Mouse (Mus musculus) intestine, embryonic 15.5 days (tissue): ENCODE data around the gene Tulp2. TPM values are rescaled to one million over a fixed set of nuclear protein-coding genes. Genes with fewer than 3 reads are reported as not detected.

ENCODE experiments used
- ATAC-seq: fragments of 200-750 bp; cut with Nextera tagmentation; 2 replicates; pipeline ENCODE4 v1.8.0; 2017; ENCODE audit warnings: moderate TSS enrichment, moderate library complexity
- H3K27ac ChIP-seq: fragments of 300-500 bp; sonication (generic); 2 replicates; pipeline ENCODE4 v1.5.1; 2015; ENCODE audit warnings: mild to moderate bottlenecking, inconsistent platforms
- H3K27me3 ChIP-seq: fragments of 300-500 bp; sonication (generic); replicated peaks from 2 replicates; pipeline ENCODE4 v1.6.1; 2015; ENCODE audit warnings: inconsistent platforms
- H3K36me3 ChIP-seq: fragments of 300-500 bp; sonication (generic); 2 replicates; pipeline ENCODE4 v1.6.1; 2015; ENCODE audit warnings: inconsistent platforms
- H3K4me1 ChIP-seq: fragments of 300-500 bp; sonication (generic); replicated peaks from 2 replicates; pipeline ENCODE4 v1.6.1; 2015; ENCODE audit warnings: inconsistent platforms
- H3K4me2 ChIP-seq: fragments of 300-500 bp; sonication (generic); replicated peaks from 2 replicates; pipeline ENCODE4 v1.6.1; 2015; ENCODE audit warnings: mild to moderate bottlenecking, inconsistent platforms
- H3K4me3 ChIP-seq: fragments of 300-500 bp; sonication (generic); replicated peaks from 2 replicates; pipeline ENCODE4 v1.5.1; 2015; ENCODE audit warnings: inconsistent platforms
- H3K9ac ChIP-seq: fragments of 300-500 bp; sonication (generic); 2 replicates; pipeline ENCODE4 v1.6.1; 2015; ENCODE audit warnings: inconsistent platforms
- H3K9me3 ChIP-seq: fragments of 300-500 bp; sonication (generic); 2 replicates; pipeline ENCODE4 v1.6.1; 2016; ENCODE audit warnings: inconsistent platforms
- WGBS: fragments of 180-500 bp; shearing (Covaris S2); methylation state at CpG from one replicate; pipeline ENCODE4 v1.1.7; 2015; 5-methylcytosine and 5-hydroxymethylcytosine counted together
- polyA plus RNA-seq: library from polyadenylated mRNA; unstranded; fragments of >200 nt; fragmentation: Nextera tagmentation; extraction: Ambion mirVana; gene quantifications from 2 replicates; pipeline ENCODE4 v1.2.1, GENCODE M21; 2015

Gene Tulp2
- polyA plus RNA-seq, 1 experiment from 2014 or later, result 1.9 TPM

GRCm38 (mm10) chr7:45570103-45570741, 88.5 kb downstream of the Tulp2 start, which contains the start of gene Bcat2:
Gene Bcat2, plus strand, starts transcription at chr7:45570153.
- H3K27me3 ChIP-seq, result no peaks in the 10 kb centered on the region
- ATAC-seq, result peak; percentile 56
- peaks cover 18% of the 10 kb centered on the region for H3K4me1 ChIP-seq
- 2% methylated on average over 42 of the region's 42 CpGs for WGBS
- H3K36me3 ChIP-seq, result no peaks in the 10 kb centered on the region
- peak within 1 kb of the TSS; percentile 83 for H3K4me2 ChIP-seq
- H3K4me3 ChIP-seq, result peak within 1 kb of the TSS; percentile 67
- peak within 1 kb of the TSS; percentile 74 for H3K9ac ChIP-seq
- H3K27ac ChIP-seq, result peak within 1 kb of the TSS; percentile 87
- H3K9me3 ChIP-seq, result no peaks in the 10 kb centered on the region

- Histone ChIP-seq H3K4me3 (no peak overlapping the region), H3K4me1 (peaks cover 18% of the 10 kb centered on the region), H3K27me3 (no peaks in the 10 kb centered on the region), H3K4me2 (no peak overlapping the region), H3K9me3 (no peaks in the 10 kb centered on the region), H3K36me3 (no peaks in the 10 kb centered on the region), H3K9ac (no peak overlapping the region), H3K27ac (no peak overlapping the region)
- ATAC-seq, result no peak
- WGBS, result 46% methylated on average over 1 of the region's 1 CpGs
Measured at GRCm38 (mm10) chr7:45571966-45572365, 90.3 kb downstream of the Tulp2 start.

Other genes with a start within 250 kb of the Tulp2 start
- 3.5 and 3.6 TPM in 2 replicates for gene Cd37, start 242.8 kb upstream of the Tulp2 start, polyA plus RNA-seq
- gene Slc6a16, start 240.8 kb upstream of the Tulp2 start, polyA plus RNA-seq, result not detected in 2 replicates
- gene Slc6a21, start 204.4 kb upstream of the Tulp2 start, polyA plus RNA-seq, result not detected in 2 replicates
- gene Trpm4, start 148.1 kb upstream of the Tulp2 start, polyA plus RNA-seq, result 20.4 and 29.1 TPM in 2 replicates
- gene Hrc, start 146.6 kb upstream of the Tulp2 start, polyA plus RNA-seq, result 0.97 and 1.2 TPM in 2 replicates
- 5.6 and 6.9 TPM in 2 replicates for gene Ppfia3, start 114.9 kb upstream of the Tulp2 start, polyA plus RNA-seq
- gene Lin7b, start 111.3 kb upstream of the Tulp2 start, polyA plus RNA-seq, result 1.9 and 2.4 TPM in 2 replicates
- gene Snrnp70, start 86.1 kb upstream of the Tulp2 start, polyA plus RNA-seq, result 195 and 200 TPM in 2 replicates
- gene Kcna7, start 76.2 kb upstream of the Tulp2 start, polyA plus RNA-seq, result 0.13 and 0.19 TPM in 2 replicates
- gene Ntf5, start 68.2 kb upstream of the Tulp2 start, polyA plus RNA-seq, result 1.7 and 2.1 TPM in 2 replicates
- 0.27 and 0.52 TPM in 2 replicates for gene Lhb, start 61.1 kb upstream of the Tulp2 start, polyA plus RNA-seq
- gene Gys1, start 47.0 kb upstream of the Tulp2 start, polyA plus RNA-seq, result 39.6 and 42.4 TPM in 2 replicates
- 147 and 150 TPM in 2 replicates for gene Ruvbl2, start 43.8 kb upstream of the Tulp2 start, polyA plus RNA-seq
- gene Ftl1, start 22.0 kb upstream of the Tulp2 start, polyA plus RNA-seq, result 5,581 and 6,050 TPM in 2 replicates
- gene Bax, start 15.0 kb upstream of the Tulp2 start, polyA plus RNA-seq, result 181 and 185 TPM in 2 replicates
- gene Gm45808, start 4.9 kb downstream of the Tulp2 start, polyA plus RNA-seq, result not detected in 2 replicates
- 2.6 and 2.7 TPM in 2 replicates for gene Dhdh, start 6.9 kb downstream of the Tulp2 start, polyA plus RNA-seq
- 209 and 229 TPM in 2 replicates for gene Nucb1, start 28.5 kb downstream of the Tulp2 start, polyA plus RNA-seq
- 16.5 and 17.0 TPM in 2 replicates for gene Ppp1r15a, start 44.4 kb downstream of the Tulp2 start, polyA plus RNA-seq
- gene Plekha4, start 44.5 kb downstream of the Tulp2 start, polyA plus RNA-seq, result 0.83 and 1.5 TPM in 2 replicates
- 2.1 and 2.8 TPM in 2 replicates for gene Hsd17b14, start 73.0 kb downstream of the Tulp2 start, polyA plus RNA-seq
- 59.5 and 67.6 TPM in 2 replicates for gene Bcat2, start 88.3 kb downstream of the Tulp2 start, polyA plus RNA-seq
- gene Fgf21, start 133.6 kb downstream of the Tulp2 start, polyA plus RNA-seq, result 0.18 and 0.30 TPM in 2 replicates
- gene Fut1, start 135.4 kb downstream of the Tulp2 start, polyA plus RNA-seq, result 0.38 and 0.73 TPM in 2 replicates
- 0.13 TPM in 1 of 2 replicates, not detected in the other for gene Izumo1, start 139.9 kb downstream of the Tulp2 start, polyA plus RNA-seq
- gene Rasip1, start 145.6 kb downstream of the Tulp2 start, polyA plus RNA-seq, result 9.8 and 9.9 TPM in 2 replicates
- 5.2 and 7.3 TPM in 2 replicates for gene Mamstr, start 158.1 kb downstream of the Tulp2 start, polyA plus RNA-seq
- gene Fut2, start 184.5 kb downstream of the Tulp2 start, polyA plus RNA-seq, result 12.2 and 12.8 TPM in 2 replicates
- 0.73 TPM in 2 replicates for gene Ntn5, start 202.1 kb downstream of the Tulp2 start, polyA plus RNA-seq
- 1.9 and 2.0 TPM in 2 replicates for gene Sec1, start 212.5 kb downstream of the Tulp2 start, polyA plus RNA-seq
- gene Car11, start 218.0 kb downstream of the Tulp2 start, polyA plus RNA-seq, result 5.5 and 6.4 TPM in 2 replicates
- 3.1 and 3.4 TPM in 2 replicates for gene Dbp, start 223.2 kb downstream of the Tulp2 start, polyA plus RNA-seq
- 1,110 and 1,134 TPM in 2 replicates for gene Rpl18, start 233.6 kb downstream of the Tulp2 start, polyA plus RNA-seq
- 38.1 and 41.6 TPM in 2 replicates for gene Sphk2, start 236.1 kb downstream of the Tulp2 start, polyA plus RNA-seq
- gene Fam83e, start 239.3 kb downstream of the Tulp2 start, polyA plus RNA-seq, result 19.7 and 22.4 TPM in 2 replicates
- 0.49 and 0.74 TPM in 2 replicates for gene Spaca4, start 243.9 kb downstream of the Tulp2 start, polyA plus RNA-seq